Mouse (Mus musculus) C3H10T1/2 (cell line): ENCODE measurements around the gene 4931422A03Rik. TPM values are rescaled to one million over a fixed set of nuclear protein-coding genes. Genes with fewer than 3 reads are reported as not detected.

Experiments
- polyA plus RNA-seq, 2 experiments: library from polyadenylated mRNA; unstranded; fragments of >200 nt; fragmentation: generic; extraction: Trizol; gene quantifications; one replicate each; pipeline ENCODE4 v1.2.1; 2012; ENCODE audit warnings: missing spikeins in 2 of 2

4931422A03Rik gene
- polyA plus RNA-seq, result under 1 TPM; 0.02 to 0.37 TPM

GRCm38 (mm10) chr2:104028139-104028723 is at the start of gene 4931422A03Rik:
TSS of gene 4931422A03Rik (minus strand) at chr2:104028361.

GRCm38 (mm10) chr2:104069704-104070185 is 41.6 kb upstream of the 4931422A03Rik start, which contains the start of gene Cd59b:
TSS of gene Cd59b (plus strand) at chr2:104069849.

GRCm38 (mm10) chr2:104068450-104068849 is 40.3 kb upstream of the 4931422A03Rik start, which contains the start of gene Gm10799:
TSS of gene Gm10799 (minus strand) at chr2:104068550.

GRCm38 (mm10) chr2:104065526-104065925 is 37.4 kb upstream of the 4931422A03Rik start, which contains the start of gene Gm10912:
TSS of gene Gm10912 (plus strand) at chr2:104065826.

GRCm38 (mm10) chr2:104027458-104028138 is 563 bp downstream of the 4931422A03Rik start, which contains the start of gene Fbxo3:
TSS of gene Fbxo3 (plus strand) at chr2:104027721.

GRCm38 (mm10) chr2:103957649-103958546 is 70.3 kb downstream of the 4931422A03Rik start, which contains the start of gene Lmo2:
TSS of gene Lmo2 (plus strand) at chr2:103957986.

Other genes starting within 250 kb of the 4931422A03Rik start
- 10 to 100 TPM in 1 of 2 experiments, 1 to 10 TPM in 1; 9.3 to 78.4 TPM for gene Caprin1, start 230.7 kb downstream of the 4931422A03Rik start, polyA plus RNA-seq
- under 1 TPM in 1 of 2 experiments, not detected in 1; 0.06 TPM for gene Lmo2, start 70.4 kb downstream of the 4931422A03Rik start, polyA plus RNA-seq
- 10 to 100 TPM in 1 of 2 experiments, under 1 TPM in 1; 0.61 to 10.9 TPM for gene Fbxo3, start 640 bp downstream of the 4931422A03Rik start, polyA plus RNA-seq
- under 1 TPM in 1 of 2 experiments, not detected in 1; 0.04 TPM for gene Gm10912, start 37.5 kb upstream of the 4931422A03Rik start, polyA plus RNA-seq
- gene Gm10799, start 40.2 kb upstream of the 4931422A03Rik start, polyA plus RNA-seq, result not detected
- gene Cd59b, start 41.5 kb upstream of the 4931422A03Rik start, polyA plus RNA-seq, result under 1 TPM in 1 of 2 experiments, not detected in 1; 0.21 TPM
- gene Cd59a, start 67.4 kb upstream of the 4931422A03Rik start, polyA plus RNA-seq, result 10 to 100 TPM in 1 of 2 experiments, under 1 TPM in 1; 0.55 to 11.3 TPM
- not detected for gene A930018P22Rik, start 94.4 kb upstream of the 4931422A03Rik start, polyA plus RNA-seq